23 mouse cellular contexts compared by ENCODE assay signal in genomic region chr3:132928186-132928585, GRCm38 (mm10).
"Had no signal": no experiment of that assay in that cellular context is flagged by ENCODE, and none has a peak within 500 bp of the region (broad histone marks: within the 10 kb centered on the region; RNA-seq: fewer than 3 reads in every experiment).

No protein-coding gene starts in this region.

- ATAC-seq: hindbrain, embryonic 16.5 days; intestine, embryonic 15.5 days; intestine, postnatal 0 days; liver, embryonic 12.5 days had no signal

- H3K9me3 ChIP-seq: heart, embryonic 10.5 days; heart, embryonic 12.5 days; hindbrain, embryonic 10.5 days; hindbrain, embryonic 12.5 days; intestine, embryonic 15.5 days; kidney, embryonic 15.5 days; limb, embryonic 12.5 days; liver, embryonic 12.5 days had no signal

- H3K27ac ChIP-seq: heart, embryonic 10.5 days; hindbrain, embryonic 10.5 days; hindbrain, embryonic 12.5 days; hindbrain, embryonic 14.5 days; intestine, embryonic 15.5 days; kidney, embryonic 15.5 days; kidney, postnatal 0 days; limb, embryonic 12.5 days; liver, embryonic 12.5 days; liver, embryonic 14.5 days had no signal

- H3K4me3 ChIP-seq: heart, embryonic 10.5 days; heart, embryonic 12.5 days; hindbrain, embryonic 10.5 days; hindbrain, embryonic 12.5 days; intestine, embryonic 15.5 days; kidney, embryonic 15.5 days; limb, embryonic 12.5 days; liver, embryonic 12.5 days had no signal

- H3K4me1 ChIP-seq: hindbrain, embryonic 10.5 days; intestine, embryonic 15.5 days; limb, embryonic 12.5 days; liver, embryonic 12.5 days had no signal

- H3K27me3 ChIP-seq: heart, embryonic 12.5 days; hindbrain, embryonic 12.5 days; intestine, embryonic 15.5 days; kidney, embryonic 15.5 days; limb, embryonic 12.5 days; liver, embryonic 12.5 days had no signal

- H3K36me3 ChIP-seq: heart, embryonic 10.5 days; heart, embryonic 12.5 days; hindbrain, embryonic 10.5 days; hindbrain, embryonic 12.5 days; intestine, embryonic 15.5 days; kidney, embryonic 15.5 days; limb, embryonic 12.5 days; liver, embryonic 12.5 days had no signal

- DNase-seq: gastrocnemius, postnatal 14 days; heart, adult 18-20 months; heart, postnatal 10 days; heart, postnatal 4 days; kidney, adult 18-20 months; kidney, adult 8-10 months; kidney, postnatal 14 days; kidney, postnatal 36 days; layer of hippocampus, postnatal 36 days; left cerebral cortex, postnatal 4 days had no signal

- H3K9ac ChIP-seq: heart, embryonic 12.5 days; hindbrain, embryonic 12.5 days; hindbrain, embryonic 14.5 days; intestine, embryonic 15.5 days; kidney, embryonic 15.5 days; limb, embryonic 12.5 days; liver, embryonic 12.5 days; liver, embryonic 14.5 days had no signal

- H3K4me2 ChIP-seq: heart, embryonic 12.5 days; hindbrain, embryonic 12.5 days; hindbrain, embryonic 14.5 days; intestine, embryonic 15.5 days; kidney, embryonic 15.5 days; limb, embryonic 12.5 days; liver, embryonic 12.5 days had no signal
